Mouse (Mus musculus): ENCODE measurements around the gene Cd38. TPM values are rescaled to one million over a fixed set of nuclear protein-coding genes. Genes with fewer than 3 reads are reported as not detected.

The Cd38 gene
- total RNA-seq, 1 experiment from 2014 or later: 1.1 TPM

DNA sequence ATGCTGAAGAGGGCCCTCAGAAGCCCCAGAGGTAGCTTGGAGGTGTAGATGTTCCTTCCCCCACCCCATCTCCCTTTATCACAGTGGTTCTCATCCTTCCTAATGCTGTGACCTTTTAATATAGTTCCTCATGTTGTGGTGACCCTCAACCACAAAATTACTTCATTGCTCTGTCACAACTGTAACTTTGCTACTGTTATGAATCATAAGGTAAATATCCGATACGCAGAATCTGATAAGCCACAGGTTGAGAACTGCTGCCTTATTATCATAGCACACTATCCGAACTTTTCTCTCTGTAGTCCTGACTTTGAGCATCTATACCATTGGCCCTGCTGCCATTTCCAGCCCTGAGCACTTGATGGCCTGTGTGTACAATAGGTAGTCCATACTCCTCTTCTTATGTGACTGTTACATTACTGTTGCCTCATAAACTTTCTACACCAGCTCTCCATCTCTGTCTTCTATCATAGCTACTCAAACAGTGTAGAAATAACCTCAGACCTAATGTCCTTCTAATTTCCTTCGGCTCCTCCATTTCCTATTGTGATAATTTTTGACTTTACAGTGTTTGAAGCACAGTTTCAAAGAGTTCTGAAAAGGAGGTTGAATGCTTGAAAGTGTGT lies 47.0 kb downstream of the Cd38 start:
- 0 out of 2 replicates have a peak, but pooled peaks have one; percentile 11 for ATAC-seq (replicated peaks; ENCODE audit: low read depth, poor library complexity, severe bottlenecking)

DNA sequence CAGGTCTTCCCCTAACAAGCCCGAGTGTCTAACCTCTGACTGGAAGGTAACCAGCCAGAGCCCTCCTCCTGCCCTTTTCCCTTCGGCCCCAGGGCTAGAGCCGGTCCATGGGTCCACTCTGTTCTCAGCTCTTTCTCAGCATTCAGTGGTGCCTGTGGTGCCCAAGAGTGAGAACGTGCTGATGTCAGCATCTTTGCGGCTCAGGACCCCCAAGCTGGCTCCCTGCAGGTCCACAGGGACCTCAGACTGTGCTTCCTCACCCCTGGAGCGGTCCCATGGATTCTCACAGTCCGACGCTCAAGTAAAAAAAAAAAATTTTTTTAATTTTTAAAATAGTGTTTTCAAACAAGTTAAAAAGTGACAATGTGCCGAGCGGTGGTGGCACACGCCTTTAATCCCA lies 53.5 kb downstream of the Cd38 start:
- no peak for ATAC-seq (replicated peaks; ENCODE audit: low read depth, poor library complexity, severe bottlenecking)

DNA sequence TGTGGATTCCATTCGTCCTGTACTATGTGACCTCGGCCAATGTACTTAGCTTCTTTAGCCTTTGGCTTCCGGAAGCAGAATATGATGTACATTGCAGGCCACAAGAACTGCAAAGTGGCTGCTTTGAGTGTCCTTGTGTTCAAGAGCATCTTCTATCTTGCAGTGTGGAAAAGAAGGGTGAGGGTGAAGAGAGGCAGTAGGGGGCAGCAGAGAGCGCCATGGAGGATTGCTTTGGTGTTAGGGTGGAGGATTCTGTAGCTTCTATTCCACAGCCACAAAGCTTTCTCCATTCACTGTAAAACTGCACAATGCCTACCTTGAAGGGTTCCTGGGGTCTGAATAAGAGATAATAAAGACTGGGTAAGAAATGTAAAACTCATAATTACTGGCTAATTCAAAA lies 55.6 kb downstream of the Cd38 start:
- ATAC-seq (replicated peaks; ENCODE audit: low read depth, poor library complexity, severe bottlenecking): peak; percentile 90

DNA sequence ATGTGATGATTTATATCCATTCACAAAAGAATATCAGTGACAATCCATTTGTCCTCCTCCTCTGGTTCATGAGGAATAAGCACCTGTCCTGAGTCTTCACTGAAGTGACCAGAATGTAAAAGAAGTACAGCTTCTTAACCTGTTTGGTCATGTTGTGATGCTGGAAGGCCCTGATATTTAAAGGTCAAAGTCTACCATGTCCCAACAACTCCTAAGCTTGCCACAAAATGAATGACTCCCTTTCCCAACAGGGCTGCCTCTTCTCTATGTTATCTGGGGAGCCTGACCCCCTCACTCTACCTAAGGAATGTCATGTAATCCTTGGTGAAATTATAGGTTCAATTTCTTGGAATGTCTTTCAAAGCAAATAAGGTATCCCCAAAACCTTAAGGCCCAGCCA lies 59.4 kb downstream of the Cd38 start:
- ATAC-seq (replicated peaks; ENCODE audit: low read depth, poor library complexity, severe bottlenecking): no peak

DNA sequence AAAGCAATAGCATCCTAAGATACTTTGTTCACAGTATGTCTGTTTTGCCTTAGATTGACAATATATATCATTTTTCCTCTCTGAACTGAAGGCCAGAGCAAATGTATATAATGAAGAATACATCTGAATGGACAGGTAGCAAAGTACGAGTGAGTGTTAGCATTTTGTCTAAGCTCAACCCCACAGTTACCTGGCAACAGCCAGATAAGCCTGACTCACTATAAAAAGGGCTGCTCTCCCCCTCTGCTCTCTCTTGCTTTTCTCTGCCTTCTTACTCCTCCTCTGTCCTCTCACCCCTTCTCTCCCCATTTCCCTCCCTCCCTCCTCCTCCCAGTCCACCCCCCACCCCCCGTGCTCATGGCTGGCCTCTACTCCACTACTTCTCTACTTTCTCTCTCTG lies 64.9 kb downstream of the Cd38 start:
- ATAC-seq (replicated peaks; ENCODE audit: low read depth, poor library complexity, severe bottlenecking): no peak

DNA sequence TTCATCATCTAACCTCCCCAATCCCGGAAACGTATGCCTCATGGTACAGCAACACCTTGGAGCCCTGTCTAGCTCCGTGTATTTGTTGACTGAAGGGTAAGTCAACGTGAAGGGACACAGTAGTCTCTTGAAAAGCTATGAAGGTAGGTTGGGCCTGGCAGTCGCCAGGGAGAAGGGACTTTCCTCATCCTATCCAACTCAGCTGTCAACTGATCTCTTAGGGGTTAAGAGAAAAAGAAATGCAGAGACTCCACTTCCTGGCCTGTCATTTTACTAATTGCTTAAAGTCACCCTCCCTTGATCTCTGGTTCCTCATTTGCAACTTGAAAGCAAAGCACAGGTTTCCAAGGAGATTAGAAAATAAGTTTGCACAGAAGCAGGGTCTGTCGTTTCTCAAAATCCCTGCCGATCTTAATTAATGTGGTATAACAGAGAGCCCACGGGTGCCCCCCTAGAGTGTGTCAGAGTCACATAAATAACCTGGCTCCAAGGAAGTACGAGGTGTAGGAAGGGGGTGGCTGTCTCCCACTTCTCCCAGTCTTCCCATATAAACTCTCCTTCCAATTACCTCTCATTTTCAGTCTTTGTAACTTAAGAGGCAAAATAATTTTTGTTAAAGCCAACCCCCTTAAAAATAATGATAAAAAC lies 79.1 kb downstream of the Cd38 start:
- peak; percentile 67 for ATAC-seq (replicated peaks; ENCODE audit: low read depth, poor library complexity, severe bottlenecking)

DNA sequence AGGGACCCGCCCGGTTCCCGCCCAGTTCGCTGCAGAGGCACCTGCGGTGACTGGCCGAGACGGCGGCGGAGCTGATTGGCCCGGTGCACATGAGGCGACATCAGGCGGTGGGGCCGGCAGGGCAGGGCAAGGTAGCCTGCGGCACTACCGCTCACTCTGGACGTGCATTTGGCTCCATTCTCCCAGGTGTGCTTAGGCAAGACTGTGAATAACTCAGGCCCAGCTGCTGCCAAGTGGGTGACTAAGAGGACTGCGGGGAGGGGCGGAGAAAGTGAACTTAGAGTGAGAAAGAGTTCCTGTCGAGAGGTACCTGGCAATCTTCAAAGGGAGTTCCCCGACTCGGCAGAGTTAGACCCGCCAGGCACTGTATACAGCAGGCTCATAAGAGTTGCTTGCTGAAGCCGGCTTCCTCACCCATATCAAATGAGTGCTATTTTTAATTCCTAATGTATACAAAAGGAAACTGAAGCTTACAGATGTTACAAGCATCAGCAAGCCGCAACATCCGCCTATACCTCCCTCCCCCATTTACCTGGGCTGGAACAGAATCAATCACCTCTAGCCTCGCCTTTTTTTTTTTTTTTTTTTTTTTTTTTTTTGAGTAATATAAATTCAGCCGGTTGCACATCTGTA lies 79.9 kb downstream of the Cd38 start:
- peak; percentile 88 for ATAC-seq (replicated peaks; ENCODE audit: low read depth, poor library complexity, severe bottlenecking)

DNA sequence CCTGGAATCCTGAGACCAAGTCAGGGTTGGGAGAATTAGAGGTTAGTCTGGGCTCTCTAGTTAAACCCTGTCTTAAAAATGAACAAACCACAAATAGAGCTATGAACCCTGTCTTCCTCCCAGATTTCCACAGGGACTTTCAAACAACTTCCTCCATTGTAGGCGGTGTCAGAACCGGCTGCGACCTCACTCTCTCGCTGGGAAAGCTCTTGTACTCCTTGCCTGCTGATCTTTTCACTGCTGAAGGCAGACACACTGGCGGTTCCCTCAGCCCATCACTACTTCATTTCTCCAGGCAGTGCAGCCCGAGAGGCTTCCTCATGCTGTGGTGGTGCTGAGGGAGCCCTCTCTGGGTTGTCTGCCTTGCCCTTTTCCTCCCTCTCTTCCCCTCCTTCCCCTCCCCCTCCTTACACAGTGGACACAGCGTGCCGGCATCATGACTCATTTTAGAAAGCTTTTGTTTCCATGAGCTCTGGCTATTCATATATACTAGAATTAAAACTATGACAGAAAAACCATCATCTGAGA lies 80.5 kb downstream of the Cd38 start:
- peak; percentile 8; the same call in 1 of the 2 replicates for ATAC-seq (replicated peaks; ENCODE audit: low read depth, poor library complexity, severe bottlenecking)

DNA sequence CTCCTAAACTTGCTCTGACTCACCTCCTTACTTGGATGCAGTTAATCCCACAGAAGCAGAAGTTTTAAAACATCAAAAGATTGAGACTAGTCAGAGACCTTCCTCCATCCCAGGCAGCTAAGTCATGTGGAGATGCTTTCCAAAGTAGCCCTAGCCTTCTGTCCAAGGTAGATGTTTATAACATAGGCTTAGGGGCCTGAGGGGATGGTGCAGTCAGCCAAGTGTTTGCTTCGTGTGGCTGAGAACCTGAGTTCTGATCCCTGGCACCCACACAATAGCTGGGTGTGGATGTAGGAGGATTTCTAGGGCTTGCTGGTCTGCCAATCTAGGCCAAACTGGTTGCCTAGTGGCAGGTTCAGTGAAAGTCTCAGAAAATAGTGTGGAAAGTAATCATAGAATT lies 84.9 kb downstream of the Cd38 start:
- ATAC-seq (replicated peaks; ENCODE audit: low read depth, poor library complexity, severe bottlenecking): no peak

DNA sequence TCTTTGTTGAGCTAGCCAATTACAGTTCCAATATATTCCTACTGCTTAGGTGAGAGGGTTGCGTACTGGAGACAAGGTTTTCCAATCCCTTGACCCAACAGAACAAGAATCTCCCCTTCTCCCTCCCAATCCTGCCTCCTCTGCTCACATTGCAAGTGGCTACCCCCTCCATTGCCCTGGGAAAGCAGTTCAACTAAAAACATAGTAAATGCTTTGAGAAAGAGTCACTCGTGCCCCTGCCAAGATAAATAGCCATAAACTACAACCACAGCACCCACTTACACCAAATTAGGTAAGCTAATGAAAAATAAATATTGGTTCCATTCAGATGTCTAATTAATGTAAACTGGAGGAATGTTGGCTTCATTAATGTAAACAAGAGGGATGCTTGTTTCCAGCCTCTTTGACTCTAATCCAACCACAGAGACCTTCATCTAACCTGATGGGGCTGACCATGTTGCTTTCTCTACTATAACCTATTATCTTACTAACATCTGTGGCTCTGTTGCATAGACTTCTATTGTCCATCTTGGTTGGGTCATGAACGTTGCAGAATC lies 91.6 kb downstream of the Cd38 start:
- no peak for ATAC-seq (replicated peaks; ENCODE audit: low read depth, poor library complexity, severe bottlenecking)

DNA sequence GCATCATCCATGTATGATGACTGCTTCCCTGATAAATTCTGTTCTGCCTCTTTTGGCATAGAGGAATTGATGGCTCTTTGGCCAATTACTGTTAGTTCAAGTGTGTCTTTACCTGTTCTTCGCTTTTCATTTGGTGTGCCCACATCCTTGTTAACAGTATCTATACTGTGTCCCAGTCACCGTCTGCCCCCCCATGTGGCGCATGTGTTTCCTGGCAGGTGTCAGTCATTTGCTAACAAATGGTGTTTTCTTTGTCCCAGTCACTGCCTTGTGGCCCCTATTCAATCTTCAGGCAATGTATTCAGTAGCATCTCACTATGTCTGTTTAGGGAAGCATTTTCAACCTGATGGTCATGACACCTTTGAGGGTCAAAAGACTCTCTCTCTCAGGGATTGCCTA lies 92.7 kb downstream of the Cd38 start:
- no peak for ATAC-seq (replicated peaks; ENCODE audit: low read depth, poor library complexity, severe bottlenecking)

Other genes with a start within 250 kb of the Cd38 start
- gene Cc2d2a, start 206.2 kb upstream of the Cd38 start, total RNA-seq (2017): 2.7 and 3.8 TPM in 2 replicates
- not detected in 2 replicates for gene Bst1, start 49.7 kb upstream of the Cd38 start, total RNA-seq (2017)
- 50.0 and 55.5 TPM in 2 replicates for gene Fbxl5, start 46.9 kb upstream of the Cd38 start, total RNA-seq (2017)
- gene Gm7879, start 44.6 kb downstream of the Cd38 start, total RNA-seq (2017): 9.3 and 12.3 TPM in 2 replicates
- not detected in 2 replicates for gene Fgfbp1, start 113.2 kb downstream of the Cd38 start, total RNA-seq (2017)
- 1.2 and 3.4 TPM in 2 replicates for gene Prom1, start 233.5 kb downstream of the Cd38 start, total RNA-seq (2017)